Mouse (Mus musculus): Measurements from ENCODE around the gene Cd300ld5.
"Not testable (repeated sequence)": the region's sequence is repeated elsewhere in the genome, so short reads cannot be mapped to it uniquely, and the experiment has no call there.

Cd300ld5 gene

DNA sequence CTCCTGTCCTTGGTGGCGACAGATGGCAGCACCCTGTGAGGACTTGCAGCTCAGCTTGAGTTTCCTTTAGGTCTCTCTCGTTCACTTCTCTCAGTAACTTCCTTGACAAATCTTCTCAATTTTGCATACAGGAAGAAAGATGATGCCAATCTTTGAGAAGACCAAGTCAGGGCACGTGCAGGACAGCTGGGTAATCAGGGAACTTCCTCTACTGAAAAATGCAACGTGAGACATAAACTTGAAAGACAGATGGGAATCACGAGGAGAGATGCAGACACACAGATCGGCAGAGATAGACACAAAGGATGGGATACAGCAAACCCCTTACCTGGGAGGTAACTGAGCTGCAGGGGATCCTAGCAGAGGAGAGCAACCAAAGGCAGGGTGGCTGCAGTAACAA is at the start of gene Cd300ld5:
Gene Cd300ld5 (minus strand): TSS at position 101 of the 400 bp plus-strand sequence.
- DNase-seq (ENCODE audit: low spot score in 2 of 2), result not testable (repeated sequence)

DNA sequence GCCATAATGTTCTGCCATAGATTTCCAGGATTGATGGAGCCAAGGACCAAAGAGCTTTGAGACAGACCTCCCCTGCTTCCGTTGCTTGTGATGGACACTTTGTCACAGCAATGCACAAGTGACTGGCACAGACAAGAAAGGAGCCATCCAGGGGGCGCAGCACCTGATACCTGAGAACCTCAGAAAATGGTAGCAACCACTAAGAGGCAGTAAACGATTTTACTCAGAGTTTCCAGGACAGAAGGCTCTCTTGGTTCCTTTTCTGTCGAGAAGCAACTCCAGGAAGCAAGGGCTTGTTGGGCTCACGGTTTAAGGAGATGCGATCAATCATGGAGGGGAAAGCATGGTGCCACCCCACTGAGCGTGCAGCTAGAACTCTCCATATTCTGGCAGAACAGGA is 48.6 kb upstream of the Cd300ld5 start:
- no peak for DNase-seq (ENCODE audit: low spot score in 2 of 2)

DNA sequence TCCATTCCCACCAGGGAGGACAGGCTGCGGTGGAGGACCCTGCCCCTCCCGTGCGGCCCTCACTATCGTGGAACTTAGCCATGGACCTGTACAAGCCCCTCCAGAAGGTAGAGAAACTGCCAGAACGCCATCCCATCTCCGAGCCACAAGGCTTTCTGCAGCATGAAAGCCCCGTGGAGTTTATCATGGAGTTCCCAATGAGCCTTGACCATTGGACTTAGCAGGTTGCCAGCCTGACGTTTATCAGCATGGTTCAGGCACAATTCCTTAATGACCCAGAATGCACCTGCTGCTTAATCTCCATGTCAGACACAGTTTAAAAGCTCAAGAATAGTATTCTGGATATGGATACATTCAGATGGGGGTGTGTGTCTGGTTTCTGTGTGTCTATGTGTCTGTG is 47.5 kb upstream of the Cd300ld5 start:
- no peak for DNase-seq (ENCODE audit: low spot score in 2 of 2)

DNA sequence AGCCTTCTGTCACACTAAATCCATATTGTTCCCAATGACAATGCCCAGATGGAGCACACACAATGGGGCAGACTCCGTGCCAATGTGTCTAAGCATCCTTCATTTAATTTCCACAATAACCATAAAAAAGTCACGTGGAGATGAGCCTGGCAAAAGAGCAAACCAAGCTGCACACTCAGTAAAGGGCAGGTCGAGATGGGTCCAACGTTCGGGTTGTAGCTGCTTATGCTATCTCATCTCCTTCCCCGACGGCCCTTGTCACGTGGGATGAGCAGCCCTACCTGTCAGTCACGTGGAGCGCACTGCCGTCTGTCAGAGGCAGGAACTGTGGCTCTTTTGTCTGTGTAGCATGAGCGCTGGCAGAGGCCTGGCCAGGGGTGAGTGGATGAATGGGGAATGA is 47.0 kb upstream of the Cd300ld5 start:
- DNase-seq (ENCODE audit: low spot score in 2 of 2), result no peak

DNA sequence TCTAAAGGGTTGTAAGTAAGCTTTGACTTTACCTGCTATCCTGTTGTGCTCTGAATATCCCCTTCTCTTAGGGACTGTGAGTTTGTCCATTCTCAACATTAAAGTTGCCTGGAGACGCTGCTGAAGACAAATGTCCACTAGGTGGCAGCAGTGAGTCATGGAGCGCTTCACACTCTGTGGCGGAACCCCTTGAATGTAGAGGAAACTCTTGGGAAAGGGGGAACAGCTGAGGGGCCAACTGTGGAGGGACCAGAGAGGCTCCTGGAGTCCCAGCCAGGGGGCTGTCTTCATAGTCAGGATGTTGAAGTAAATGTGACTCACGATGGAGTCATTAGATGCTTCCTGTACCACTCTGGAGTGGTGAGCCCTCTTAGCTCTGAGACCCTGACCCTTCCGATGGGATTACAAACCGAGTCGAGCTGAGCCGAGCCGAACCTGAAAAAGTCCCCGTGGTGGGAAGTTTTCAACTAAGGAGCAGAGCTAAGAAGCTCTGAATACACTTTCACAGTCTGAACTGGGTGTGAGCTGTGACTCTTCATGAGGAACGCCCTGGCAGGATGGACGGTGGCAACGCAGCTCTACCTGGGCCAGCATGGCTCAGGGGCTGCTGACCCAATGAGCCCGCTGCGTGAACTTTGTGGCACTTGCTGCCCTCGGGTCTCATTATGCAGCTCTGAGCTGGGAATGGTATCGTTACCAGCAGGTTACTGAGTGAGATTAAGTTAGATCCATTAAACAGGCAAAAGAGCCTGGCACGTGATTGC is 46.0 kb upstream of the Cd300ld5 start:
- DNase-seq (ENCODE audit: low spot score in 2 of 2), result peak; percentile 23 to 79

DNA sequence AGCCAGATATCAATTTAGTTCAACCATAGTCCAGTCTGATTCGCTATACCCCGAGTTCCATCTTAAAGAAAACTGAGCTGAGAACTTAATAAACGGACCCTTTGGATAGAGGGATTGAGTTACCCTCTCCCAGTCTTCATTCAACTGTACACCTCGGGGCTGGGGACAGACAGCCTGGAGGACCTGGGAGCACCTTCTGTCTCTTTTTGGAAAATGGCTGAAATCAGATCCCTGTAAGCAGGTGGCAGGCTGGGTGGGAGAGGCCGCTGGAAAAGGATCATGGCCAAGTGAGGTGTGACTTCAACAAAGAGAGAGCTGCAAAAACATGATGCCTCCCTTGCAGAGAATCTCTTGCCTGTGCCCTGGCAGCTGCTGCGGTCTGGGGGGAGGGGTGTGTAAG is 44.6 kb upstream of the Cd300ld5 start:
- no peak for DNase-seq (ENCODE audit: low spot score in 2 of 2)

DNA sequence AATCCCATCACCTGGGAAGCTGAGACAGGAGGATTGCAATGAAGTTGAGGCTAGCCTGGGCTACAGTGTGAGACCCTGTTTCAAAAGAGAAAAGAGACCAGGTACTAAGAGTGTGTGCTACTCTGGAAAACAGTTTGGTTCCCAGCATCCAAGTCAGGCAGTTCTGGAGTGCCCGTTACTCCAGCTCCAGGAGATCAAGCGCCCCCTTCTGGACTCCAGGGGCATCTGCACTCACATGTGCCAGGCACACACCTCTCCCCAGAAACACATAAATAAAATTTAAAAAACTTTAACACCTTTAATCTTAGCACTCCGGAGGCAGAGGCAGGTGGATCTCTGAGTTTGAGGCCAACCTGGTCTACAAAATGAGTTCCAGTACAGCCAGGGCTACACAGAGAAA is 43.8 kb upstream of the Cd300ld5 start:
- DNase-seq (ENCODE audit: low spot score in 2 of 2), result no peak

DNA sequence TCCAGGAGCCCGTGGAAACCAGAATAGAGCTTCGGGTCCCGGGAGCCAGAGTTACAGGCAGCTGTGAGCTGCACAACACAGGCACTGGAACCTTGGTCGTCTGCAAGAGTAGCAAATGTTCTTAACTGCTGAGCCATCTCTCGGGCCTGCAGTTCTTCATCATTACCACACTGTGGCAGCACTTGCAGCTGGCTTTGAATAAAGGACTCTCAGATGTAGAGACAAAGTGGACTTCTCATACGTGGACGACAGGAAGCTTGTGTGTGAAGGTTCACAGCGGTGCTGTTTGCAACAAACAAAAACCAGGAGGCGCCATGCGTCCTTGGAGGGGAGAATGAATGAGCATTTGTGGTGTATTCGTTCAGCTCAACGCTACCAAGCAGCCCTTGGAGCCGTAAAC is 43.3 kb upstream of the Cd300ld5 start:
- DNase-seq (ENCODE audit: low spot score in 2 of 2), result peak in 1 of 2 experiments; percentile 35

DNA sequence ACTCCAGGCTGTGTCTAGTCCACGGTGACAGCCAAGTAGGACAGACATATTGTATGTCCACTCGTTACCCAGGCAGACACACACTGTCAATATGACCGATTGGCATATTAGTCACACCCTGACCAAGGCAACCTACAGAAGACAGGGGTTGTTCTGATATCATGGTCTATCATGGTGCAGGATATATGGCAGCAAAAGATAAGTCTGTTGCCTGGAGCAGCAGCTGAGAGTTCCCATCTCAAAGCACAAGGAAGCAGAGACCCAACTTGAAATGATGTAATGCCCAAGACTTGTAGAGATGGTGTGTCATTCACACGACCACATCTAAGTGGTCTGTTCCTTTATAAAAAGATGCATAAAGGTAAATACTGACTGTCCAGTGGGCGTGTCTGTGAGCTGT is 41.1 kb upstream of the Cd300ld5 start:
- DNase-seq (ENCODE audit: low spot score in 2 of 2), result no peak

DNA sequence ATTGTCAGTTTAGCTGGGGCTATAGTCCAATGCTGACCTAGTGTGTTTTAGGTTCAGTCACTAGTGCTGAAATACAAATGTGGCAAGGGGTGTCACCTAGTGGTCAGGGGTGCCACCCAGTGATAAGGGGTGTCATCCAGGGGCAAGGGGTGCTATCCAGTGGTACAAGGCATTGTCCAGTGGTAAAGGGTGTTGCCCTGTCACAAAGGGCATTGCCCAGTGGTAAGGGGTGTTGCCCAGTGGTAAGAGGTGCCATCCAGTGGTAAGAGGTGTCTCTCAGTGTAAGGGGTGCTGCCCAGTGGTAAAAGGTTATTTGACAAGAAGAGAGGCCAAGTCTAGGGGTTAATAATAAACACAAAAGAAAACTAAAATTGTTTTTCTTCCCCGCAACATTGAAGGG is 39.9 kb upstream of the Cd300ld5 start:
- no peak for DNase-seq (ENCODE audit: low spot score in 2 of 2)

DNA sequence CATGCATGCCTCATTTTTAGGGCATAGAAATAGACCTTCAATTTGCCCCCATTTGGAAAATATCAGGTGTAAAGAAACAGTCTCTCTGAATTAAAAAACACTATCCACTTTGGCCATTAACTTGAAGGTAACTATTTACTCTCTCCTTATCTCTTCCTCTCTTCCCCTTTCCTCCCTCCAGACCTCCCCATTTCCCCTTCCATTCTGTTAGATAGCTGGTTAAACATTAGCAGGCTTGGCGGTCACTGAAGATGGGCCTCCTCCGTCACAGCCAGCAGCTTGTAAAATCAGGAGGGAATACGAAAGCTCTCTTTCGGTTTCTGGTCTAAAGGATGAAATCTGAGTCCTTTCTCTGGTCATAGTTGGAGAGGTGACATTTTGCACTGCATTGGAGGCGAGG is 38.3 kb upstream of the Cd300ld5 start:
- DNase-seq (ENCODE audit: low spot score in 2 of 2), result no peak

DNA sequence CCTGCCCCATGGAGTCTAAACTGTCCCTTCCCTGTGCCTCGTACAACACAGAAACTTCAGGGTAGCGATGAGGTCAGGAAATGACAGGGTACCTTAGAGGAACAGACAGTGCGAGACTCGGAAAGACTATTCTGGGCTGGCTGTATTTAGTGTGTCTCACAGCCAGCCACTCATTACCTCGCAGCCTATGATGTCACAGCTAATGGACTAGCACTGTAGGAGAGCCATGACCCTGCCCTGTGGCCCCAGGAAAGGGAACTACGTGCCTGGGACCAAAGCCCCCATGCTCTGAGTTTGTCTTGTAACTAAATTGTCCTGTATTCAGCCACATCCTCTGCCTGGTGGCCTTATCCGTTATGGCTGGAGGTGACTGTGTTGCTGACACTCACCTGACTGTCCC is 37.8 kb upstream of the Cd300ld5 start:
- DNase-seq (ENCODE audit: low spot score in 2 of 2), result no peak

DNA sequence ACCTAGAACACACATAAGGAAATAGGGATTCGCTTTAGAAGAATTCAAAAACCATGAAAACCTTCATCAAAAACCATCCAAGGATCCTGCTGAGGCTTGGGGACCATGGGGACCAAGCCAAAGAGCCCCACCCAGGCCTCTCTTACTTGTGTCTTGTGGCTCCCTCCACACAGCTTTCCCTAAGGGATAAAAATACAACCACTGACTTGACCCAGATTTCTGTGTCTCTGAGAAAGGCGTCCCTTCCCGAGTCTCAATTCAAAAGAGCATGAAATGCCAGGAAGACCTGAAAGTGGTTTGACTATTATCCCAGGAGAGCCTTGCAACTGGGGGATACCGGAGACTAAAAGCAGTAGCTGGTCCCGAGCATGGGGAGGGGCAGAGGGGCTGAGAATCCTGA is 35.4 kb upstream of the Cd300ld5 start:
- DNase-seq (ENCODE audit: low spot score in 2 of 2), result no peak

DNA sequence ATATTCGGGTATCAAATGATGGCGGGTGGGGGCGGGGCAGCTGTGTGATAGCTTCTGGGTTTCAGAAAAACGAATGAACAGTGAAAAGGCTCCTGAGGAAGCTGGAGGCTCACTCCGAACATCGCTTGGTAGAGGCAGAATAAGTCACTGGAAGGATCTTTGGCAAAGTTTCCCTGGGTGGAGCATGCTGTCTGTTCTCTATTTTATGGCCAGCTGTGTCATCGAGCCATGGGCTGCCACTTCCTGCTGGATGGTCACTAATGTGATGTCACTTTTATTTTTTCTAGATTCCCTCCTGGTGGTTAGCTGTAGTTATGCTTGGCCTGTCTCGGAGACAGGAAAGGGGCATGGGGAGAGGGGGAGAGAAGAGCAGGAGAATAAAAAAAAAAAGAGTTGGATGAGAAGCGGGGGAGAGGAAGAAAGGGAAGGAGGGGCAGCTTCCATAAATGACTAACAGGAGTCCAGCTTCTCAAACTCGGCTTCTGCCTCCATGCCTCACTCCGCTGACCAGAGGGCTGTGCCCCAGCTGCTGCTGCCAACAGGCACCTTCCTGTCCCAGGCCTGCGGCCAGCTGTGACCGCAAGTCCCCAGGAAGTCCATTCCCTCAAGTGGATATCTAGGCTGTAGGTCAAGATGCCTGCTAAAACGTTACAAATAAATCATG is 34.2 kb upstream of the Cd300ld5 start:
- no peak for DNase-seq (ENCODE audit: low spot score in 2 of 2)

DNA sequence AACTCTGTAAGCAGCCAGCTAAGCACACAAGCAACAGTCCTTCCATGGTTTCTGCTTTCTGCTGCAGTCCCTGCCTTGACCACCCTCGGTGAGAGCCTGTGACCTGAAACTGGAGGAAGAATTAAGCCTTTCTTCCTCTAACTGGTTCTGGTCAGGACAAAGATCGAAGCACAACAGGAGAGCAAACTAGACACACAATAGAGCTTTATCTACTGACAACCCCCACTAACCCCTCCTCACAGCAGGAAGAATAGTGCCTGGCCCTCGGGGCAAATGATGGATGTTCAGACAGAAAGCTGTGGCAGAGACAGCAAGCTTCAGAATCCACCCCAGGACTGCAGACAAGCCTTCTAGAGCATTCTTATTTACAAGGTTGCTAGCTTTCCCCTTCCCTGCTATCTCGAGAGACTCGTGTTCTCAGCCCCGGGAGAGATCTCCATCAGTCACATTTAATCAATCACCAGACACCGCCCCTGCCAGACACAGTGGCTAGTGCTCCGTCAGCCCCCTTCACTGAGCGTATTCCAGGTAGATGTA is 33.5 kb upstream of the Cd300ld5 start:
- DNase-seq (ENCODE audit: low spot score in 2 of 2), result no peak

DNA sequence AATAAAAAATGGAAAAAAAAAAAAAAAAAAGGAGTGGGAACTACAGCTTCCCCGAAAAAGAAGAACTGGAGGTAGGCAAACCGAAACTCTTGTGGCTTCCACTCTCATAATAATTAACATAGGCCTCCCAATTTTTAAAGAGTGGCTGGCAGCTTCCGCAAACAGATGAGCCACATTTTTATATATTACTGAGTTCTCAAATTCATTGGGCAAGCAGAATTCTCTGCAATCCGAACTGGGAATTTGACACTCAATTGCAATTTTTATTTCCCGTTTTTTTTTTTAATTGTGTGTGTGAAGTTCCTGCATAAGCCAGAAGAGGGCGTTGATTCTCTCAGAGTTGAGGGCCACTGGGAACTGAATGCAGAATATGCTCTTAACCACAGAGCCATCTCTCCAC is 29.2 kb upstream of the Cd300ld5 start:
- DNase-seq (ENCODE audit: low spot score in 2 of 2), result no peak

DNA sequence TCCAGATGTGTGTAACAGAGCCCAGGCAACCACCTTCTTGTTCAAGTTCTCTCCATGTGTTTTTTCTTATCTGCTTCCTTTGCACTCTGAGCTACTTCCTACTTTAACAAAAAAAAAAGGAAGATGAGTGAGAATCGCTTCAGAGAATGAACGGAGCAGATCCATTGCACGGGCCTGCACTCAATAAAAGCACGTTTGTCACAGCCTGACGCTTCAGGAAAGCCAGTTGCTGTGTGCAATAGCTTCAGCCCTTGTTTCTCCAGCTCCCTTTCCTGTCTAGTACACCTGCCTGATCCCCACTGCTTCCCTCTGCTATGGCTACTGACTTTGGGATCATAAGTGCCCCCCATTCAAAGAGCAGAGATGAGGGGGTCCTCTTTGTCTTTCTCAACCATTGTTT is 24.5 kb upstream of the Cd300ld5 start, which contains the start of gene Cd300e:
Gene Cd300e (minus strand): TSS at position 101 of the 400 bp plus-strand sequence.
- DNase-seq (ENCODE audit: low spot score in 2 of 2), result no peak

DNA sequence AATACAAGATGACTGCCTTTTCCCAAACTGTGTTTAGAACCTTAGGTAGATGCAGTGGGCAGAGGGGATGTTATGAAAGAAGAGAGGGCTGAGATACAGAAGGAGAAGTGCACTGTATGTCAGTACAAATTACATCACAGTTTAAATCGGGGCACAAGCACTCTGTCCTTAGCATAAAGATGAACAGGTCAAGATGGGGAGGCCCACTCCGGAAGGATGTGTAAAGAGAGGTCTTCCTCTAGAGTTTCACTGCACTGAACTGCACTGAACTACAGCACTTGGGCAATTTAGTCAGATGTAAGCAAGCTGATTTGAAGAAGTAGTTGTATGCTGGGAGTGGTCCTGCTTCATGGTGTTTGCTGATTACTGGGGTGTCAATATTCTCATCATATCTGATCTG is 22.2 kb upstream of the Cd300ld5 start:
- no peak for DNase-seq (ENCODE audit: low spot score in 2 of 2)

DNA sequence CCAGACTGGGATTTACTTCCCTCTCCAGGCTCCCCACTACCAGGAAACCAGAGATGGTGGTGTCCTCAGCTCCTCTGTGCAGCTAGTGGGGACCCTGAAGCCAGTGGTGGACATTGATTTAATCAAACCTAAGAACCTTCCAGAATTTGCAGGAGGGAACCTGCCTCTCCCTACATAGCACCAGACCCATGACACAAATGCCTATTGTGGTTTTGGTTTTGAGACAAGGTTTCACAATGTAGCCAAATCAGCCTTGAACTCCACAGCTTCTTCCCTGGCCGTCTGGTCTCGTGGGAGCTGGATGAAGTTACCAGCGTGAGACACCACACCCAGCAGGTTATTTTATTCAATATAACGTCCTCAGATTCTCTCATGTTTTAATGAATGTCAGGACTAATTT is 21.1 kb upstream of the Cd300ld5 start:
- no peak for DNase-seq (ENCODE audit: low spot score in 2 of 2)

DNA sequence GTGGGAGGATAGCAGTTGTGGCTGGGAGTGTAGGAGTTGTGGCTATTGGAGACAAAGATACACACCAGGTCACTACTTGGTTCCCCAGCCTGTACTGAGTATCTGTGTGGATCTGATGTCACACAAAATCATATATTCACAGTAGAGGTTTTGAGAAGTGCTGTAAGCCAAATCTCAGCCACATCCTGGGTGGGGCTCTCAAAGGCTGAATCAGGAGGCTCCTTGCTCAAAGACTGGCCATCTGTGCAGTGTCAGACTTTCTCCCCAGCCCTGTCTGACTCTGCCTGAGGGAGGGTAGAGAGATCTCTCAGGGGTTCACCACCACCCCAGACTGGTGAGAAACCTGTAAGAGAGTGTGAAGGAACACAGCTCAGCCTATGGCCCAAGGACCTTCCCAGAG is 17.0 kb upstream of the Cd300ld5 start:
- DNase-seq (ENCODE audit: low spot score in 2 of 2), result no peak

DNA sequence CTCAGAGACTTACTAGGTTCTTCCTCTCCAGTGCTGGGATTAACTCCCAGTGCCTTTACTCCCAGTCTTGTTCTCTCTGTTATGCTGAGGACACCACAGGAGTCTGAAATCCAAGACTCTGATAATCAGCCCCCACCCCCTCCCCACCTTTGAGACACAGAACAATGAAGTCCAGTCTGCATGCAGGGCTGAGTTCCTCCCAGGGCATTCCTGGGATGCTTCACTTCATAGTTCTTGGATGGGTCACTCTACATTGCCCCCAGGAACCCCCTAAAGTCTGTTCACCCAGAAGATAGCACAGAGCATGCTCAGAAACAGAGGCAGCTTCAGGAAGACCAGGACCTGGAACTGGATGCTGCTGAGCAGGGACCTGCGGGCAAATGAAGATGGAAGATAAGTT is 15.4 kb upstream of the Cd300ld5 start:
- no peak for DNase-seq (ENCODE audit: low spot score in 2 of 2)

DNA sequence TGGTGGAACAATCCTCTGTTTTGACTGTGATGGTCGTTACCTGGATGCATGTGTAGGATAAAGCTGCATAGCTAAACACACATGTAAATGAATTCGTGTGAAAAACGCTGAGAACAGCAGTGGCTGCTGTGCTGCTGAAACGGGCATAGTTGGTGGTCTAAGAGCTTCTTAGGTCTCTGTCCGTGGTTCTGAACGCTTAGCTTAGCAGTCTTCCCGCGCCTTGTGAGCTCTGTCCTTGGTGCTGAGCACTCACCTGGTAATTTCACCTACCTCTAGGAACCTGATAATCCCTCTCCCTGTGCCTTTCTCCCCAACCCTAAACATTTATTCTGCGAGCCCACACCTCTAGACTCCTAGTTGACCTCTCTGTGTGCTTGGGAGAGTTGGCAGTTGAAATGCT is 14.6 kb upstream of the Cd300ld5 start:
- DNase-seq (ENCODE audit: low spot score in 2 of 2), result peak in 1 of 2 experiments; percentile 61

DNA sequence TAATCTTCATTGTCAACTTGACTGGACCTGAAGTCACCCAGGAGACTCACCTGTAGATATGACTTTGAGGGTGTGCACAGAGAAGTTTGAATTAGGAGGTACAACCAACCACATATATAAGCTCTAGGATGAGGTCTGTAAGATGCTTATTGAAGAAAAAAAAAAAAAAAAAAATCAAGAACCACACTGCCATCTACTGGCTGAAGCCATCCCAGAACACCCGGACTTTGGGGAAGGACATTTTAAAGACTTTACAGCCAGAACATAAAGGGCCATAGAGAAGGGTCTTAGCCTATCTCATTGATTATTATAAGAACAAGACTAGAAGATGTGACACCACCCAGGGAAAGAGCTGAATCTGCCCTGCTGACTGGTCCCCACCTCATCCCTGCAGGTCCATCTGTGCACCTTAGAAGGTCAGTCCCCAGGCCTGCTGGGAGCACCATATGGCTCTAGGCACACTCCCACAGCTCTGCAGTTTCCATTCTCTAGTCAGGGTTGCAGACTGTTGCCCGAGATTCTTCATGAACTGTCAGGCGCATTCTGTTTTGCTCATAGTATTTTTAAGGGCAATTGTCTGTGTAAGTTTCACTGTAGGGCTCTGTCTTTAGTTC is 11.8 kb upstream of the Cd300ld5 start:
- DNase-seq (ENCODE audit: low spot score in 2 of 2), result no peak

Data from thymus, postnatal 10 days (tissue).